Comparison of ENCODE assay signal across 8 mouse cellular contexts in genomic region chr13:46726288-46727037, GRCm38 (mm10). TPM values are rescaled to one million over a fixed set of nuclear protein-coding genes. Genes with fewer than 3 reads are reported as not detected.
A peak's percentile ranks its signal among the peaks of the same experiment; 100 is the strongest.
DNase-seq lines count a peak whose midpoint lies in the region; ATAC-seq and TF ChIP-seq lines count a peak whose summit lies in the region.

No protein-coding gene starts in this region.

- H3K27me3 ChIP-seq in hindbrain, embryonic 13.5 days: no peaks in the 10 kb centered on the region
- H3K27me3 ChIP-seq in stomach, embryonic 15.5 days (replicated peaks): no peaks in the 10 kb centered on the region

- TF ChIP-seq POLR2A in cortical plate, adult 2 months (IDR thresholded peaks at IDR 0.05; ENCODE audit: extremely low read depth, insufficient read depth, low read length): no peak

- H3K9ac ChIP-seq in hindbrain, embryonic 13.5 days: peak overlapping the region; percentile 97
- peak overlapping the region; percentile 71 for H3K9ac ChIP-seq in stomach, embryonic 15.5 days

- TF ChIP-seq CTCF in layer of hippocampus, adult 2 months (conservative IDR thresholded peaks at IDR 0.05): no peak
- TF ChIP-seq CTCF in cortical plate, adult 2 months (IDR thresholded peaks at IDR 0.05; ENCODE audit: extremely low read depth, insufficient read depth, low read length): no peak

- H3K4me1 ChIP-seq in cortical plate, adult 2 months (ENCODE audit: control insufficient read depth, insufficient read depth, low read length): peaks cover 3% of the 10 kb centered on the region; the same call in 1 of the 2 replicates
- peaks cover 26% of the 10 kb centered on the region for H3K4me1 ChIP-seq in hindbrain, embryonic 13.5 days (replicated peaks)
- H3K4me1 ChIP-seq in stomach, embryonic 15.5 days: peaks cover 7% of the 10 kb centered on the region

- H3K4me3 ChIP-seq in layer of hippocampus, adult 2 months: peak overlapping the region; percentile 79
- peak overlapping the region; percentile 24 for H3K4me3 ChIP-seq in cortical plate, adult 2 months (ENCODE audit: insufficient read depth, low read length)
- H3K4me3 ChIP-seq in hindbrain, embryonic 13.5 days: peak overlapping the region; percentile 99
- peak overlapping the region; percentile 73 for H3K4me3 ChIP-seq in stomach, embryonic 15.5 days (replicated peaks)

- WGBS in hindbrain, embryonic 13.5 days: under 1% methylated on average over 30 of the region's 30 CpGs
- WGBS in stomach, embryonic 15.5 days: under 1% methylated on average over 29 of the region's 30 CpGs

- no peaks in the 10 kb centered on the region for H3K36me3 ChIP-seq in hindbrain, embryonic 13.5 days
- H3K36me3 ChIP-seq in stomach, embryonic 15.5 days: no peaks in the 10 kb centered on the region

- ATAC-seq in hindbrain, embryonic 13.5 days (ENCODE audit: low FRiP score): no peak
- no peak for ATAC-seq in stomach, embryonic 15.5 days (ENCODE audit: insufficient read depth, low FRiP score, low read depth)

- peak overlapping the region; percentile 89 for H3K4me2 ChIP-seq in hindbrain, embryonic 13.5 days
- H3K4me2 ChIP-seq in stomach, embryonic 15.5 days: peak overlapping the region; percentile 70

- no peaks in the 10 kb centered on the region for H3K9me3 ChIP-seq in hindbrain, embryonic 13.5 days
- no peaks in the 10 kb centered on the region for H3K9me3 ChIP-seq in stomach, embryonic 15.5 days

- H3K27ac ChIP-seq in layer of hippocampus, adult 2 months: peak overlapping the region; percentile 95; the same call in 1 of the 2 replicates
- H3K27ac ChIP-seq in cortical plate, adult 2 months (ENCODE audit: insufficient read depth, low read length): no peak overlapping the region
- H3K27ac ChIP-seq in hindbrain, embryonic 13.5 days: peak overlapping the region; percentile 97
- peak overlapping the region; percentile 96 for H3K27ac ChIP-seq in stomach, embryonic 15.5 days

- DNase-seq in layer of hippocampus, adult 2 months (ENCODE audit: low spot score in 2 of 2): no peak
- DNase-seq in layer of hippocampus, postnatal 36 days: no peak
- DNase-seq in MN1 (ENCODE audit: low spot score): peak; percentile 34
- peak; percentile 17 for DNase-seq in lung, postnatal 14 days
- no peak for DNase-seq in gastrocnemius, postnatal 25 days

RNA-seq across cellular contexts. Expression of gene Nup153, which starts 1.3 kb away (rescaled TPM):
- 10 to 100 TPM; 56.3 to 56.4 TPM for total RNA-seq in layer of hippocampus, adult 2 months (2021)
- 10 to 100 TPM; 48.8 to 59.2 TPM for total RNA-seq in layer of hippocampus, postnatal 36 days (2021)
- 28.4 and 31.9 TPM in 2 replicates for polyA plus RNA-seq in cortical plate, adult 2 months (2012; rRNA removed)
- 19.8 and 20.4 TPM in 2 replicates for polyA plus RNA-seq in hindbrain, embryonic 13.5 days (2015; fragmentation: Nextera tagmentation; extraction: Ambion mirVana)
- polyA plus RNA-seq in stomach, embryonic 15.5 days (2015; fragmentation: Nextera tagmentation; extraction: Ambion mirVana): 18.4 and 21.7 TPM in 2 replicates
- total RNA-seq in gastrocnemius, postnatal 25 days (2021): 10 to 100 TPM; 31.3 to 40.2 TPM

RNA-seq across cellular contexts. Expression of gene Fam8a1, which starts 57.1 kb away (rescaled TPM):
- 10 to 100 TPM; 74.7 to 76.5 TPM for total RNA-seq in layer of hippocampus, adult 2 months (2021)
- 10 to 100 TPM; 75.8 to 80.9 TPM for total RNA-seq in layer of hippocampus, postnatal 36 days (2021)
- 45.6 and 46.1 TPM in 2 replicates for polyA plus RNA-seq in cortical plate, adult 2 months (2012; rRNA removed)
- 17.6 and 17.9 TPM in 2 replicates for polyA plus RNA-seq in hindbrain, embryonic 13.5 days (2015; fragmentation: Nextera tagmentation; extraction: Ambion mirVana)
- polyA plus RNA-seq in stomach, embryonic 15.5 days (2015; fragmentation: Nextera tagmentation; extraction: Ambion mirVana): 10.6 and 10.7 TPM in 2 replicates
- 10 to 100 TPM; 21.3 to 21.9 TPM for total RNA-seq in gastrocnemius, postnatal 25 days (2021)

Comparison
In these comparisons a context has a peak if more than half of its experiments do, and no peak if none do; other contexts are left out.
1. DNase-seq: peak in MN1 (single experiment) and lung, postnatal 14 days (single experiment); none in layer of hippocampus, adult 2 months (0 of 2), layer of hippocampus, postnatal 36 days (0 of 2) and gastrocnemius, postnatal 25 days (single experiment).
2. H3K4me3 ChIP-seq: peak in every context shown above with its lines; median percentile 99 in hindbrain, embryonic 13.5 days; 79 in layer of hippocampus, adult 2 months; 73 in stomach, embryonic 15.5 days; 24 in cortical plate, adult 2 months.